In genomic region chr6:127935105-127935504, GRCm38 (mm10) we compare ENCODE assay signal across 22 mouse cellular contexts. TPM values are rescaled to one million over a fixed set of nuclear protein-coding genes. Genes with fewer than 3 reads are reported as not detected.
DNase-seq lines count a peak whose midpoint lies in the region; ATAC-seq and TF ChIP-seq lines count a peak whose summit lies in the region.
"Had no signal": no experiment of that assay in that cellular context is flagged by ENCODE, and none has a peak within 500 bp of the region (broad histone marks: within the 10 kb centered on the region; RNA-seq: fewer than 3 reads in every experiment).

No protein-coding gene starts in this region.

- H3K4me1 ChIP-seq in testis, adult 2 months (ENCODE audit: control insufficient read depth, insufficient read depth, low read length), result no peaks in the 10 kb centered on the region
- peaks cover 5% of the 10 kb centered on the region; the same call in 1 of the 2 replicates for H3K4me1 ChIP-seq in intestine, embryonic 15.5 days (replicated peaks)
- H3K4me1 ChIP-seq in intestine, embryonic 16.5 days (ENCODE audit: control insufficient read depth, insufficient read depth, low read length), result peaks cover 10% of the 10 kb centered on the region; the same call in 1 of the 2 replicates
- H3K4me1 ChIP-seq in stomach, postnatal 0 days (replicated peaks; ENCODE audit: control insufficient read depth, insufficient read depth), result no peaks in the 10 kb centered on the region
- 0 out of 2 replicates have a peak, but pooled peaks cover 6% of the 10 kb centered on the region for H3K4me1 ChIP-seq in forebrain, embryonic 13.5 days
- H3K4me1 ChIP-seq: forebrain, embryonic 15.5 days had no signal

- no peak for TF ChIP-seq CTCF in testis, adult 2 months (IDR thresholded peaks at IDR 0.05; ENCODE audit: control insufficient read depth, insufficient read depth, insufficient replicate concordance, low read depth, low read length)
- no peak for TF ChIP-seq CTCF in stomach, postnatal 0 days (IDR thresholded peaks at IDR 0.05; ENCODE audit: low read depth)

- H3K9ac ChIP-seq in intestine, embryonic 15.5 days, result no peak overlapping the region
- no peak overlapping the region for H3K9ac ChIP-seq in intestine, embryonic 16.5 days (ENCODE audit: low read depth, low read length)
- no peak overlapping the region for H3K9ac ChIP-seq in stomach, postnatal 0 days (ENCODE audit: low read length)
- H3K9ac ChIP-seq in forebrain, embryonic 13.5 days, result no peak overlapping the region
- H3K9ac ChIP-seq: embryonic facial prominence, embryonic 12.5 days; forebrain, embryonic 12.5 days; forebrain, embryonic 15.5 days; forebrain, postnatal 0 days had no signal

- no peak overlapping the region for H3K4me2 ChIP-seq in intestine, embryonic 15.5 days (replicated peaks)
- H3K4me2 ChIP-seq in intestine, embryonic 16.5 days (ENCODE audit: low read depth, low read length), result no peak overlapping the region
- H3K4me2 ChIP-seq in stomach, postnatal 0 days (replicated peaks; ENCODE audit: low read depth), result no peak overlapping the region
- H3K4me2 ChIP-seq in forebrain, embryonic 13.5 days, result no peak overlapping the region
- H3K4me2 ChIP-seq: embryonic facial prominence, embryonic 12.5 days; forebrain, embryonic 12.5 days; forebrain, embryonic 15.5 days had no signal

- no peak for DNase-seq in testis, postnatal 14 days (ENCODE audit: low spot score)
- DNase-seq in stomach, postnatal 0 days (ENCODE audit: low spot score), result no peak
- no peak for DNase-seq in right cerebral cortex, postnatal 10 days (ENCODE audit: low spot score in 2 of 2)
- DNase-seq: adrenal gland, adult 8-10 months; adrenal gland, postnatal 14 days; adrenal gland, postnatal 36 days; cerebellum, adult 11-12 months; cerebellum, adult 2 months; cerebellum, adult 9-10 months; cerebellum, postnatal 10 days; cerebellum, postnatal 25 days; forebrain, postnatal 0 days had no signal

- peak overlapping the region; percentile 51; the same call in 1 of the 2 replicates for H3K4me3 ChIP-seq in testis, adult 2 months (ENCODE audit: control insufficient read depth, low read depth, low read length)
- H3K4me3 ChIP-seq in intestine, embryonic 15.5 days (replicated peaks), result no peak overlapping the region
- no peak overlapping the region for H3K4me3 ChIP-seq in intestine, embryonic 16.5 days (ENCODE audit: low read length)
- no peak overlapping the region for H3K4me3 ChIP-seq in stomach, postnatal 0 days (ENCODE audit: low read depth, low read length)
- no peak overlapping the region for H3K4me3 ChIP-seq in forebrain, embryonic 13.5 days
- H3K4me3 ChIP-seq: embryonic facial prominence, embryonic 10.5 days; embryonic facial prominence, embryonic 12.5 days; forebrain, embryonic 12.5 days; forebrain, embryonic 15.5 days had no signal

- ATAC-seq in intestine, embryonic 15.5 days, result peak; percentile 76
- peak; percentile 63 for ATAC-seq in intestine, embryonic 16.5 days
- peak; percentile 45; the same call in 1 of the 2 replicates for ATAC-seq in stomach, postnatal 0 days (ENCODE audit: low FRiP score, low TSS enrichment)
- no peak for ATAC-seq in forebrain, embryonic 13.5 days
- ATAC-seq: activated CD4-positive, CD25-positive, alpha-beta regulatory T cell, adult 4 months; forebrain, embryonic 15.5 days; forebrain, postnatal 0 days; Patski had no signal

- H3K9me3 ChIP-seq in intestine, embryonic 15.5 days, result no peaks in the 10 kb centered on the region
- no peaks in the 10 kb centered on the region for H3K9me3 ChIP-seq in intestine, embryonic 16.5 days (ENCODE audit: control insufficient read depth, low read length)
- no peaks in the 10 kb centered on the region for H3K9me3 ChIP-seq in stomach, postnatal 0 days (ENCODE audit: control insufficient read depth, low read length)
- H3K9me3 ChIP-seq in forebrain, embryonic 13.5 days (replicated peaks), result no peaks in the 10 kb centered on the region
- H3K9me3 ChIP-seq: embryonic facial prominence, embryonic 12.5 days; forebrain, embryonic 12.5 days; forebrain, embryonic 15.5 days had no signal

- TF ChIP-seq EP300 in stomach, postnatal 0 days (optimal IDR thresholded peaks at IDR 0.05), result no peak

- no peak for TF ChIP-seq POLR2A in testis, adult 2 months (IDR thresholded peaks at IDR 0.05; ENCODE audit: control insufficient read depth, low read depth, low read length)

- no peak overlapping the region for H3K27ac ChIP-seq in testis, adult 2 months (ENCODE audit: control insufficient read depth, insufficient read depth, low read depth, low read length)
- no peak overlapping the region for H3K27ac ChIP-seq in intestine, embryonic 15.5 days
- no peak overlapping the region for H3K27ac ChIP-seq in intestine, embryonic 16.5 days (ENCODE audit: low read length)
- H3K27ac ChIP-seq in stomach, postnatal 0 days (replicated peaks), result no peak overlapping the region
- no peak overlapping the region for H3K27ac ChIP-seq in forebrain, embryonic 13.5 days
- H3K27ac ChIP-seq: embryonic facial prominence, embryonic 10.5 days; embryonic facial prominence, embryonic 12.5 days; forebrain, embryonic 12.5 days; forebrain, embryonic 15.5 days had no signal

- H3K36me3 ChIP-seq in testis, adult 2 months (ENCODE audit: control insufficient read depth, insufficient read depth, low read length), result no peaks in the 10 kb centered on the region
- no peaks in the 10 kb centered on the region for H3K36me3 ChIP-seq in intestine, embryonic 15.5 days
- no peaks in the 10 kb centered on the region for H3K36me3 ChIP-seq in intestine, embryonic 16.5 days (ENCODE audit: control insufficient read depth, insufficient read depth, low read length)
- H3K36me3 ChIP-seq in stomach, postnatal 0 days (ENCODE audit: control insufficient read depth, insufficient read depth, low read length), result no peaks in the 10 kb centered on the region
- peaks cover 9% of the 10 kb centered on the region; the same call in 1 of the 2 replicates for H3K36me3 ChIP-seq in forebrain, embryonic 13.5 days (ENCODE audit: poor library complexity, severe bottlenecking)
- H3K36me3 ChIP-seq: forebrain, embryonic 12.5 days; forebrain, embryonic 15.5 days had no signal

- WGBS in intestine, embryonic 15.5 days, result 65% methylated on average over 3 of the region's 3 CpGs
- 71% methylated on average over 3 of the region's 3 CpGs for WGBS in intestine, embryonic 16.5 days
- 74% methylated on average over 3 of the region's 3 CpGs for WGBS in stomach, postnatal 0 days
- WGBS in forebrain, embryonic 13.5 days, result 84% methylated on average over 3 of the region's 3 CpGs

- no peaks in the 10 kb centered on the region for H3K27me3 ChIP-seq in testis, adult 2 months (ENCODE audit: control insufficient read depth, insufficient read depth, low read length)
- no peaks in the 10 kb centered on the region for H3K27me3 ChIP-seq in intestine, embryonic 15.5 days (replicated peaks)
- no peaks in the 10 kb centered on the region for H3K27me3 ChIP-seq in intestine, embryonic 16.5 days (replicated peaks; ENCODE audit: control insufficient read depth, insufficient read depth, low read length)
- H3K27me3 ChIP-seq in stomach, postnatal 0 days (ENCODE audit: control insufficient read depth, insufficient read depth, low read length), result no peaks in the 10 kb centered on the region
- H3K27me3 ChIP-seq in forebrain, embryonic 13.5 days, result no peaks in the 10 kb centered on the region
- H3K27me3 ChIP-seq: embryonic facial prominence, embryonic 12.5 days; forebrain, embryonic 12.5 days; forebrain, embryonic 15.5 days had no signal

RNA-seq across cellular contexts. Expression of gene Tspan11, which starts 47.7 kb away (rescaled TPM):
- polyA plus RNA-seq in testis, adult 2 months (2012; rRNA removed), result 0.75 and 1.3 TPM in 2 replicates
- 2.9 and 3.2 TPM in 2 replicates for polyA plus RNA-seq in intestine, embryonic 15.5 days (2015; fragmentation: Nextera tagmentation; extraction: Ambion mirVana)
- polyA plus RNA-seq in intestine, embryonic 16.5 days (2015; fragmentation: Nextera tagmentation; extraction: Ambion mirVana), result 2.5 and 3.5 TPM in 2 replicates
- 2.3 and 2.4 TPM in 2 replicates for polyA plus RNA-seq in stomach, postnatal 0 days (2015; fragmentation: Nextera tagmentation; extraction: Ambion mirVana)
- 10.6 and 14.7 TPM in 2 replicates for polyA plus RNA-seq in forebrain, embryonic 13.5 days (2015; fragmentation: Nextera tagmentation; extraction: Ambion mirVana)
- polyA plus RNA-seq: activated CD4-positive, CD25-positive, alpha-beta regulatory T cell, adult 4 months; Patski had no signal
